Mouse (Mus musculus): Measurements from ENCODE around the gene Ppp1r3a. TPM values are rescaled to one million over a fixed set of nuclear protein-coding genes. Genes with fewer than 3 reads are reported as not detected.

Ppp1r3a gene
- total RNA-seq, 1 experiment from 2014 or later: not detected

Other genes starting within 250 kb of the Ppp1r3a start
- gene Foxp2, start 146.1 kb upstream of the Ppp1r3a start, total RNA-seq (2021): 4.5 and 6.5 TPM in 2 replicates